In genomic region chr5:136861191-136861940, GRCm38 (mm10) we compare ENCODE assay signal across 10 mouse cellular contexts. TPM values are rescaled to one million over a fixed set of nuclear protein-coding genes. Genes with fewer than 3 reads are reported as not detected.
DNase-seq lines count a peak whose midpoint lies in the region; ATAC-seq and TF ChIP-seq lines count a peak whose summit lies in the region.
"Had no signal": no experiment of that assay in that cellular context is flagged by ENCODE, and none has a peak within 500 bp of the region (broad histone marks: within the 10 kb centered on the region; RNA-seq: fewer than 3 reads in every experiment).

No protein-coding gene starts in this region.

- H3K79me2 ChIP-seq in heart, adult 2 months (replicated peaks; ENCODE audit: control insufficient read depth, insufficient read depth, low read length), result no peaks in the 10 kb centered on the region

- intact Hi-C loops in heart, adult 2 months (cut with DNase I), result no loop called here

- H3K9ac ChIP-seq in heart, embryonic 14.5 days (ENCODE audit: low read length), result 0 out of 2 replicates have a peak overlapping the region, but pooled peaks have one; percentile 2
- no peak overlapping the region for H3K9ac ChIP-seq in heart, adult 2 months (ENCODE audit: low read depth, low read length)
- H3K9ac ChIP-seq in hindbrain, embryonic 12.5 days, result peak overlapping the region; percentile 11; the same call in 1 of the 2 replicates
- H3K9ac ChIP-seq in midbrain, embryonic 13.5 days (replicated peaks), result no peak overlapping the region

- H3K27me3 ChIP-seq in heart, embryonic 14.5 days (ENCODE audit: control insufficient read depth, insufficient read depth, low read length), result peaks cover 18% of the 10 kb centered on the region
- no peaks in the 10 kb centered on the region for H3K27me3 ChIP-seq in heart, adult 2 months (ENCODE audit: control insufficient read depth, insufficient read depth, low read length)
- H3K27me3 ChIP-seq in hindbrain, embryonic 12.5 days, result no peaks in the 10 kb centered on the region
- H3K27me3 ChIP-seq in midbrain, embryonic 13.5 days, result no peaks in the 10 kb centered on the region

- H3K4me1 ChIP-seq in heart, embryonic 14.5 days (ENCODE audit: control insufficient read depth in 2 of 2, insufficient read depth in 2 of 2, low read length in 2 of 2), result peaks cover 27 to 28% of the 10 kb centered on the region in 2 experiments
- H3K4me1 ChIP-seq in heart, adult 2 months (ENCODE audit: control insufficient read depth, insufficient read depth, low read length), result peaks cover 2% of the 10 kb centered on the region; the same call in 1 of the 2 replicates
- peaks cover 38% of the 10 kb centered on the region for H3K4me1 ChIP-seq in hindbrain, embryonic 12.5 days
- peaks cover 23% of the 10 kb centered on the region for H3K4me1 ChIP-seq in midbrain, embryonic 13.5 days (replicated peaks)

- no peak for ATAC-seq in heart, embryonic 14.5 days (ENCODE audit: insufficient number of reproducible peaks, insufficient read depth, low FRiP score, low read depth)
- no peak for ATAC-seq in hindbrain, embryonic 12.5 days (ENCODE audit: low FRiP score)
- ATAC-seq in midbrain, embryonic 13.5 days, result no peak
- ATAC-seq in cerebellum, adult (ENCODE audit: insufficient number of reproducible peaks, low FRiP score, low TSS enrichment), result no peak

- no peak for TF ChIP-seq EP300 in heart, adult 2 months (IDR thresholded peaks at IDR 0.05; ENCODE audit: insufficient read depth, low read depth, low read length)

- H3K4me3 ChIP-seq in heart, embryonic 14.5 days (ENCODE audit: control insufficient read depth in 1 of 2, insufficient read depth in 1 of 2, low read depth in 1 of 2, low read length in 2 of 2), result no peak overlapping the region
- no peak overlapping the region for H3K4me3 ChIP-seq in heart, adult 2 months
- H3K4me3 ChIP-seq in hindbrain, embryonic 12.5 days, result no peak overlapping the region
- no peak overlapping the region for H3K4me3 ChIP-seq in midbrain, embryonic 13.5 days (replicated peaks)

- 16% methylated on average over 20 of the region's 20 CpGs for WGBS in heart, embryonic 14.5 days
- 33% methylated on average over 20 of the region's 20 CpGs for WGBS in heart, adult 2 months
- 11% methylated on average over 20 of the region's 20 CpGs for whole genome bisulfite sequencing in hindbrain, embryonic 12.5 days
- WGBS in midbrain, embryonic 13.5 days, result 9% methylated on average over 20 of the region's 20 CpGs

- H3K36me3 ChIP-seq in heart, embryonic 14.5 days (ENCODE audit: control insufficient read depth, insufficient read depth, low read length), result no peaks in the 10 kb centered on the region
- H3K36me3 ChIP-seq in heart, adult 2 months (ENCODE audit: control insufficient read depth, insufficient read depth, low read length), result no peaks in the 10 kb centered on the region
- no peaks in the 10 kb centered on the region for H3K36me3 ChIP-seq in hindbrain, embryonic 12.5 days
- no peaks in the 10 kb centered on the region for H3K36me3 ChIP-seq in midbrain, embryonic 13.5 days

- H3K9me3 ChIP-seq in heart, embryonic 14.5 days (ENCODE audit: control insufficient read depth, low read length), result no peaks in the 10 kb centered on the region
- H3K9me3 ChIP-seq in hindbrain, embryonic 12.5 days (replicated peaks), result no peaks in the 10 kb centered on the region
- no peaks in the 10 kb centered on the region for H3K9me3 ChIP-seq in midbrain, embryonic 13.5 days

- H3K27ac ChIP-seq in heart, embryonic 14.5 days (replicated peaks in 1 of 2; ENCODE audit: control insufficient read depth in 1 of 2, insufficient read depth in 1 of 2, low read depth in 2 of 2, low read length in 2 of 2), result no peak overlapping the region
- no peak overlapping the region for H3K27ac ChIP-seq in heart, adult 2 months
- H3K27ac ChIP-seq in hindbrain, embryonic 12.5 days, result peak overlapping the region; percentile 70
- H3K27ac ChIP-seq in midbrain, embryonic 13.5 days, result 0 out of 2 replicates have a peak overlapping the region, but pooled peaks have one; percentile 4

- TF ChIP-seq POLR2A in heart, adult 2 months (IDR thresholded peaks at IDR 0.05; ENCODE audit: insufficient read depth, low read depth, low read length), result no peak

- no peak for DNase-seq in heart, adult 2 months
- peak; percentile 86 for DNase-seq in embryo, embryonic 11 days
- DNase-seq in gastrocnemius, adult 18-20 months (ENCODE audit: low spot score), result no peak
- DNase-seq in c-Kit-positive CD71-positive TER-119-positive erythroid progenitor cells, embryonic 14.5 days (ENCODE audit: low spot score), result no peak
- DNase-seq: B cell, adult 2 months; gastrocnemius, postnatal 25 days had no signal

- TF ChIP-seq CTCF in heart, adult 2 months (IDR thresholded peaks at IDR 0.05), result no peak

- H3K4me2 ChIP-seq in heart, embryonic 14.5 days (ENCODE audit: low read length), result peak overlapping the region; percentile 38
- peak overlapping the region; percentile 24 for H3K4me2 ChIP-seq in hindbrain, embryonic 12.5 days (replicated peaks)
- H3K4me2 ChIP-seq in midbrain, embryonic 13.5 days (replicated peaks), result peak overlapping the region; percentile 3

RNA-seq across cellular contexts. Expression of gene Col26a1, which starts 21.6 kb away (rescaled TPM):
- 7.8 and 14.2 TPM in 2 replicates for polyA plus RNA-seq in heart, embryonic 14.5 days (2014; fragmentation: Nextera tagmentation; extraction: Ambion mirVana)
- under 1 TPM; 0.26 to 0.32 TPM for total RNA-seq in heart, adult 2 months (2021)
- 0.61 and 1.3 TPM in 2 replicates for polyA plus RNA-seq in heart, adult 2 months (2012; rRNA removed)
- polyA plus RNA-seq in hindbrain, embryonic 12.5 days (2016; fragmentation: Nextera tagmentation; extraction: Ambion mirVana), result 115 and 124 TPM in 2 replicates
- 14.0 and 19.0 TPM in 2 replicates for polyA plus RNA-seq in midbrain, embryonic 13.5 days (2015; fragmentation: Nextera tagmentation; extraction: Ambion mirVana)
- under 1 TPM; 0.31 to 0.75 TPM for total RNA-seq in gastrocnemius, adult 18-20 months (2021)

RNA-seq across cellular contexts. Expression of gene Ift22, which starts 46.6 kb away (rescaled TPM):
- 37.5 and 45.9 TPM in 2 replicates for polyA plus RNA-seq in heart, embryonic 14.5 days (2014; fragmentation: Nextera tagmentation; extraction: Ambion mirVana)
- total RNA-seq in heart, adult 2 months (2021), result 10 to 100 TPM in 1 of 2 experiments, 1 to 10 TPM in 1; 8.7 to 10.9 TPM
- polyA plus RNA-seq in heart, adult 2 months (2012; rRNA removed), result 7.2 and 7.8 TPM in 2 replicates
- 94.9 and 106 TPM in 2 replicates for polyA plus RNA-seq in hindbrain, embryonic 12.5 days (2016; fragmentation: Nextera tagmentation; extraction: Ambion mirVana)
- polyA plus RNA-seq in midbrain, embryonic 13.5 days (2015; fragmentation: Nextera tagmentation; extraction: Ambion mirVana), result 119 and 125 TPM in 2 replicates
- 1 to 10 TPM; 4.4 to 5.3 TPM for total RNA-seq in gastrocnemius, adult 18-20 months (2021)

Comparison
In these comparisons a context has a peak if more than half of its experiments do, and no peak if none do; other contexts are left out.
1. H3K9ac ChIP-seq: peak in heart, embryonic 14.5 days (single experiment) and hindbrain, embryonic 12.5 days (single experiment); none in heart, adult 2 months (single experiment) and midbrain, embryonic 13.5 days (single experiment).
2. H3K27ac ChIP-seq: peak in hindbrain, embryonic 12.5 days (single experiment) and midbrain, embryonic 13.5 days (single experiment); none in heart, embryonic 14.5 days (0 of 2) and heart, adult 2 months (single experiment).
3. Peak in every context shown above with its lines, with median percentiles within 50 percentile points of each other: H3K4me2 ChIP-seq.